Mouse (Mus musculus) A20 (cell line): Measurements from ENCODE around the gene Txlng.

Experiments
- DNase-seq: peaks from one replicate; pipeline ENCODE4 v3.0.0-alpha.2; 2011; ENCODE audit warnings: low read depth, low spot score

Txlng gene

DNA sequence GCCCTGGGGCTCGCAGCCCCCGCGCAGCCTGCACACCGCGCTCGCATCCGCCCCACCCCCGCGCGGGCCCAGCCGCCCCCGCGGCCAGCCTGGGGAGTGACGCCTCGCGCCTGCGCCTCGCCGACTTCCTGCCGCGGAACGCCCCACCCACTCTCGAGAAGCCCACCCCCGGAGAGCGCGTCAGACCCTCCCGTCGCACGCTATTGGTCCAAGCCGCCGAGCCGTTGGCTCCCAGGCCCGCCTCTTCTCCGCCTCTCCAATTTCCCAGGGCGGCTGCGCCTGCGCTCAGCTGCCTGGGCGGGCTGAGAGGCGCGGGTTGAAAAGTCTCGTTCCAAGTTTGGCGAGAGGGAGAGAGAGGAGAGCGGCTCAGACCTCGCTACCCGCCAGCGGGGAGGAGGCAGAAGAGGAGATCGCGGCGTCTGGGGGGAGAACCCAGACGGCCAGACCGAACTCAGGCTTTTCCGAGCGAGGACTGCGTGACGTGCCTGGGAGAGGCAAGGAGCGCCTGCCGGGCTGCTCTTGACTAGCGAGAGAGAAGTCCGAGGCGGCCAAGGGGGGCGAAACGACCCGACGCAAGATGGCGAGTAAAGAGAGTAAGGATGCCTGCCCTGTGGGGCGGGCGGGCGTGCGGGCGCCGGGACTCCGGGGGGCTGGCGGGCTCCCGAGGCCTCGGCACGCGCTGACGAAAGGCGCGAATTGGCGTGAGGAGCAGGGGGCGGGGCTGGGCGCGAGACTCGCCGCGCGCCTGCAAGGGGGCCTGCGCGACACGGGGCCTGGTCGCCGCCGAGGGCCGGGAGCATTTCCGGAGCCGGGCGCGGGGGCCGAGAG, 68.9 kb downstream of the Txlng start, which contains the start of gene Rbbp7:
TSS of gene Rbbp7 (plus strand) at position 288 of the 828 bp plus-strand sequence.
- DNase-seq: peak; percentile 91

GRCm38 (mm10) chrX:162759251-162760114, 69.8 kb downstream of the Txlng start:
- peak; percentile 82 for DNase-seq

DNA sequence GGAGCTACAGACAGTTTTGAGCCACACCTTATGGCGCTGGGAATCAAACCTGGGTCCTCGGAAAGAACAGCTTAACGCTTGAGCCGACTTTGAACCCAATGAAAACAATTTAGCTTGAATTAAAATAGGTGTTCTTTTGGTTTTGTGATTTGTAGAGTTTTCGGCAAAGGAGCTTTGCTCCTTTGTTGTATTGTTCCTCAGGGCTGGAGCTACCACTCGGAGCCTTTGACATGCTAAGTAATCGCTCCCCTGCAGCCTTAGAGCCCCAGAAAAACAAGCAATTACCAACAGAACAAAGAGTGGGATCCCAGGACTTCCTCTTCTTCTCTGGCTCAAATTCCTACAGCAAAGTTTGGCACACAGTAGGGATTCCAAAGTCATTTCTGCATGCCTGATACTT, 73.2 kb downstream of the Txlng start:
- DNase-seq: no peak

- no peak for DNase-seq
Measured at GRCm38 (mm10) chrX:162754314-162754713, 74.9 kb downstream of the Txlng start.

DNA sequence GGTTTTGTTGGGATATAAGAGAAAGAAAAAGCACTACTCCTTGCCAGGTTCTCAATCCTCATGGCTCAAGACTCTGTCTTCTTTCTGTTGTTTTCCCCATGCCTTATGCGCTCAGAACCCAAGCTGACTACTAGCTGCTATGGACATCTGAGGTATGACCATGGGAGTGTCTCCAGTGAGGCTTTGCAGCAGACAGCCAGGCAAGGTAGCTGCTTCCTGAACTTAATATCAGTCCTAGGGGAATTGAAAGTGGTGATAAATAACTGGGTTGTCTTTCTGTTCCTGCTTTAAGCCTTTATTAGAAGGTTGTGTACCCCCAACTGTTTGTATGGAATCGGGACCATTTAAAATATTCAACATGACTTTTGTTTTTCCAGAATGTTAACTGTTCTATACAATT, 76.8 kb downstream of the Txlng start:
- no peak for DNase-seq

DNA sequence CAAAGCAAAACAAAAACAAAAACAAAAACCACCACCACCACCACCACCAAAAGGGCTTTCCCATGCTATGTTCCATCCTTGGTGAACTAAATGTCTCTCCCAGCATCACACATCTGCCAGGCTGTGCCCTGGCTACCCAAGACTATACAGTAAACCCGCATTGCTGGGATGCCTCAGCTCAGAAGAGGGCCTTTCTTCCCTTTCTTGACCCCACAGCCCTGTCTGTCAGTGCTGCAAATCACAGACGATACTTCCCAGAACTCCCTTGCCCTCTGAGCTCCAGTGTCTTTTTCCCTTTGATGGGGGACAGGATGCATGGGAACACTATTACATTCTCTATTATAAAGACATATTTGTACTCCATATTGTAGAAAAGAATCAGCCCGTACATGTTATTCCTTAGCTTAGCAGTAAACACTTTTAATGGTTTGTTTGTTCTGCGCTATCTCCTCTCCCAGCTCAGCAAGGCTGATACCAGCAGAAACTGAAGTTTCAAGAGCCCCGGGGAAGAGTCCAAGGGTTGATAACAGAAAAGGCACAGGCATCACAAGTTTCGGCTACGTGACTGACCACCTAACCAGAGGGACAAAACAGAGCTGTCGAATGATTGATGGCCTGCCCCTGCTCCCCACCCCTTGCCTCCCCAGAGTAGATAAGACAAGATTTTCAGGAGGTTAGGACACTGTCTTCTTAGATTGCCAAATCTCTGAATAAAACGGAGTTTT, 80.4 kb downstream of the Txlng start:
- no peak for DNase-seq

DNA sequence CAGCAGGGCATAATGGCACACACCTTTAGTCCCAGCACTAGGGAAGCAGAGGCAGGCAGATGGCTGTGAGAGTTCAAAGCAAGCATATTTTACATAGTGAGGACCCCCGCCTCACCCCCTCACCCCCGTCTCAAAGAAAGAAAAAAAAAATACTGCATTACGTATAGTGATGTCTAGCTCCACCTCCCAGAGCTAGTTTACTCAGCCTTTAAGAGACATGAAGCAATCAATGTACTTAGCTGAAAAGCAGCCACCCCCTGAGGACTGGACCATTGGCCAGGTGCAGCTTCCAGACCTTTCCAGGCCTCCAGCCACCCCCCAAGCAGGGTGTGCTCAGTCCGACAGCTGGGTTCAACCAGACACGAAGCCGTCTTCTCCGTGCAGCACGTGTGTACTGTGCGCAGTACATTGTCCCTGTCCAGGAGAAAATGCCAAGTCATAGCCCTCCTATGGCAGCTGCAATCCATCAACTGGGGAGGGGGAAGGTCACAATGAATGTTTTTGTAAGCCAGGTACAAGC, 93.1 kb downstream of the Txlng start:
- no peak for DNase-seq

DNA sequence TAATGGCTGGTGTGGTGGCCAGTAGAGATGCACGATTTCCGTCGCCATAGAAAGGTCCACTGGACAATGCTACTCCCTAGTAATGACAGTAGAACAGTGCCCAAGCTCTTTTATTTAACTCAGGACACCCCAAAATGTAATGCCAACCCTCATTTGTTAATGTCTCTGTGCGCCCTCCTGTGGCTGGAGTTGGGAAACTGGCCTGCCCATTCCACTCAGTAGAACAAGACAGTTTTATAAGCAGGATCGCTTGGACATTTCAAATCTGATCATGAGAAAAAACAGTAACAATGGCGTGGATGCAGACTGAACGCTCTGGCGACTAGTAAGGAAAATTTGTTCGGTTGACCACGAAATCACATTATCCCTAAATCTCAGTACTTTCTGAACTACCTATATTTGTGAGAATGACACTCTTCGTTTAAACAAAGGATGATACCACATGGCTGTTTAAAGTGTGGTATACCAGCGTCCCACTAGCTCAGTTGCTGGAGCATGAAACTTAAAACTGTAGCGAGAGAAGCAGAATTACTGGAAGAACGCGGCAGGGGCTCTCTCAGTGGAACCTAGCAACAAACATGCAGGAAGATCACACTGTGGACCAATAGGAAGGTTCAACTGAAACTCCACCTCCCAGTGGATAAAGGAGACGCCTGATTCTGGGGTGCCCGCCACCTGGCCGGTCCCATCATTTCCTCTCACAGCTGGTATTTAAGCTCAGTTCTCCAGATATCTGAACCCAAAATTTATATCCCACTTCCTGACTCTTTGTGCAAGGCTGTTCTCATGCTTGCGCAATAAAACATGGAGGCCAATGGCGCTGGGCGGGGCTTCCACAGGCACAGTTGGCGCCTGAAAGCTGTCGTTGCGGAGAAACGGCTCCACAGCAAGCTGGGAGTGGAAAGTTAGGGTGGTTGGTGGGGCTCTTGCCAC, 94.0 kb downstream of the Txlng start:
- DNase-seq: peak; percentile 65

DNA sequence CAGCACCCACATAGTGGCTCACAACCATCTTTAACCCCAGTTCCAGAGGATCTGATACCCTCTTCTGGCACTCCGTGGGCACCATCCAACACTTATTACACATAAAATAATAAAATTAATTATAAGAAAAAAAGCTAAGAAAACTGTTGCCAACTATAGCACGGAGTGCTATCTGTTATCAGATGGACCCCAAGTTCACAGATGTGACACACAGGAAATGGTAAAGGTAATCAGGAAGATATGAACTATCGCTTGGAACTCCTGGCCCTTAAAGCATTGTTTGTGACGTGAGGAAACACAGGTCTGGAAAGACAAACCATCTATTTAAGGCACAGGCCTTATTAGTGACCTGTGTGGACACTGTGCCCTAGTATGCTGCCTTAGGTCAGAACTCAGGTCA, 99.2 kb downstream of the Txlng start:
- no peak for DNase-seq
